Mouse (Mus musculus) C2C12 (cell line): ENCODE data around the gene Cdkn2aip.

ENCODE experiments used
- CEBPB ChIP-seq: IDR thresholded peaks from one replicate; pipeline ENCODE4 v1.6.1; 2011; ENCODE audit warnings: low read depth, mild to moderate bottlenecking, control low read depth, moderate library complexity
- CTCF ChIP-seq: IDR thresholded peaks from one replicate; pipeline ENCODE4 v1.5.1; 2011; ENCODE audit not compliant: control insufficient read depth, insufficient read depth, insufficient read length
- MAX ChIP-seq: IDR thresholded peaks from one replicate; pipeline ENCODE4 v1.6.1; 2011; ENCODE audit warnings: mild to moderate bottlenecking, control low read depth
- MYOG ChIP-seq: IDR thresholded peaks from one replicate; pipeline ENCODE4 v1.6.1; 2011; ENCODE audit not compliant: control insufficient read depth, insufficient read length; ENCODE audit errors: extremely low read depth
- USF1 ChIP-seq: IDR thresholded peaks from one replicate; pipeline ENCODE4 v1.6.1; 2011; ENCODE audit warnings: low read depth, mild to moderate bottlenecking, control low read depth, moderate library complexity

DNA sequence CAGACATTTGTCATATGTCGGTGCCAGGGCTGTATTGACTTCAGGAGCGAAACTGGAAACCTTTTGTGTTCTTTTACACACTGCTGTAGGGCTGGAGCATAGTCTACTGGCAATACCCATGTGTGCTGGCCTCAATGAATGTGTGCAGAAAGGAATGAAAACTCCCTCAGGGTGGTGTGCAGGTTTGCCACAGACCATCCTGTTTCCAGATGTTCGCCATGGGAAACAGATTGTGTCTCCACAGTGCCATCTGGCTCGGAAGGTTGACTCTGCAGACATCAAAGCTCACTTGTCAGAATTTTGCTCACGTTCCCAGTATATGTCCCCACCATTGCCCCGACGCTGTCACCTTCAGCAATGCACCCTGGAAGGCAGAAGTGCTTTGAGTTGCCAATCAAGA lies 23.4 kb upstream of the Cdkn2aip start:
- TF ChIP-seq CTCF (no peak), MAX (no peak), MYOG (no peak), CEBPB (no peak), USF1 (no peak)
